Mouse (Mus musculus) mouse embryonic stem cell (cell line): Measurements from ENCODE around the gene Farsa.

Experiments used
- in situ Hi-C, 2 experiments: fragments of 300-500 bp; cut with MboI; formaldehyde crosslinking; loops; 1 replicate in 1 of 2; 3 replicates in 1 of 2; pipeline ENCODE4 v1.14.3; 2019 to 2020; ENCODE audit warnings: low sequenced_read_pairs in 2 of 2, low pct_unique_long_range_greater_than_20kb in 1 of 2, mixed read lengths in 1 of 2; ENCODE audit not compliant: unreplicated experiment in 1 of 2

Farsa gene

GRCm38 (mm10) chr8:84832759-84833742 lies 23.7 kb upstream of the Farsa start:
- in situ Hi-C loops, result no loop called here

GRCm38 (mm10) chr8:84834002-84834865 lies 22.6 kb upstream of the Farsa start:
- in situ Hi-C loops, result no loop called here

- in situ Hi-C loops, result no loop called here
Observed at GRCm38 (mm10) chr8:84834866-84835855, 21.6 kb upstream of the Farsa start.

GRCm38 (mm10) chr8:84837149-84837911 lies 19.5 kb upstream of the Farsa start:
- in situ Hi-C loops, result no loop called here

GRCm38 (mm10) chr8:84837912-84838470 lies 18.8 kb upstream of the Farsa start:
- in situ Hi-C loops, result no loop called here

- in situ Hi-C loops, result no loop called here
Observed at GRCm38 (mm10) chr8:84838513-84838912, 18.3 kb upstream of the Farsa start.

- in situ Hi-C loops, result no loop called here
Observed at GRCm38 (mm10) chr8:84839411-84839810, 17.4 kb upstream of the Farsa start.

- in situ Hi-C loops, result no loop called here
Observed at GRCm38 (mm10) chr8:84839875-84840247, 16.9 kb upstream of the Farsa start.

- in situ Hi-C loops, result no loop called here
Observed at GRCm38 (mm10) chr8:84840248-84840999, 16.4 kb upstream of the Farsa start, which contains the start of gene Rad23a. Gene Rad23a (minus strand): TSS chr8:84840665.

- in situ Hi-C loops, result no loop called here
Observed at GRCm38 (mm10) chr8:84841514-84841913, 15.3 kb upstream of the Farsa start.

- in situ Hi-C loops, result no loop called here
Observed at GRCm38 (mm10) chr8:84844397-84845070, 12.3 kb upstream of the Farsa start.

GRCm38 (mm10) chr8:84845355-84846093 lies 11.3 kb upstream of the Farsa start:
- in situ Hi-C loops, result no loop called here

GRCm38 (mm10) chr8:84846094-84846721 lies 10.6 kb upstream of the Farsa start:
- in situ Hi-C loops, result no loop called here

GRCm38 (mm10) chr8:84846722-84847572 lies 9.8 kb upstream of the Farsa start, which contains the start of gene Calr:
Gene Calr (minus strand): TSS chr8:84846934.
- in situ Hi-C loops, result no loop called here
